Mouse (Mus musculus) gastrocnemius, postnatal 25 days (tissue): Measurements from ENCODE around the gene Blm. TPM values are rescaled to one million over a fixed set of nuclear protein-coding genes. Genes with fewer than 3 reads are reported as not detected.

Experiments
- DNase-seq: peaks from one replicate; pipeline ENCODE4 v3.0.0; 2022
- long read RNA-seq, 2 experiments: library from polyadenylated mRNA; stranded (forward); transcript quantifications; one replicate each; pipeline ENCODE4 v2.0.0; 2021
- total RNA-seq, 2 experiments: library from RNA; stranded (reverse); gene quantifications; 1 replicate in 1 of 2; 2 replicates in 1 of 2; pipeline ENCODE4 v1.2.3; 2021

Gene Blm
- total RNA-seq: 1 to 10 TPM in 1 of 2 experiments, under 1 TPM in 1; 0.94 to 1.3 TPM
- long read RNA-seq, experiment 1, partial matches to known transcripts: 1 of 1 reads
- long read RNA-seq, experiment 1, other reads (novel, unspliced or antisense): 0 of 1 reads
- long read RNA-seq, experiment 2, full-length matches to known transcripts: 2 of 2 reads
- long read RNA-seq, experiment 2, partial matches to known transcripts: 0 of 2 reads
- long read RNA-seq, experiment 2, other reads (novel, unspliced or antisense): 0 of 2 reads

- peak; percentile 97 for DNase-seq
These were observed at the start of gene Blm for GRCm38 (mm10) chr7:80535009-80535744. Gene Blm (minus strand): TSS chr7:80535119.

GRCm38 (mm10) chr7:80583981-80584380, 49.1 kb upstream of the Blm start:
- peak; percentile 44 for DNase-seq

- no peak for DNase-seq
These were observed 48.0 kb upstream of the Blm start for GRCm38 (mm10) chr7:80582821-80583451.

DNA sequence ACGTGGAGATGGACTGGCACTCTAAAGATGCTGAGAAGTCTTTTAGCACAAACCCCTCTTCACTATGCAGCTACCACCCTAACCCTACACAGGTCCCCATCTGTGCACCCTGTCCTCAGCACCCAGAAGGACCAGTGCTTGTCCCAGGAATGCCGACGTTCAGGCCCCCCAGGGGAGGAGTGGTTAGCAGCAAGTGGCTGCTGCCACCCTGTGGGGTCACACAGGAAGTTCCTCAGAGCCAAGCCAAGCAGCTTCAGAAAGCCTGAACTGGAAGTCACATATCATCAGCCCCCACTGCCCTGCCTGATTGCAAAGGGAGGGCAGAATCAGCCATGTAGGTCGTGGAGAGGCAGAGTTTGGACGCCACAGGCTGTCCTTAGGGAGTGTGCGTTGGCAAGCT, 45.4 kb upstream of the Blm start:
- DNase-seq: no peak

DNA sequence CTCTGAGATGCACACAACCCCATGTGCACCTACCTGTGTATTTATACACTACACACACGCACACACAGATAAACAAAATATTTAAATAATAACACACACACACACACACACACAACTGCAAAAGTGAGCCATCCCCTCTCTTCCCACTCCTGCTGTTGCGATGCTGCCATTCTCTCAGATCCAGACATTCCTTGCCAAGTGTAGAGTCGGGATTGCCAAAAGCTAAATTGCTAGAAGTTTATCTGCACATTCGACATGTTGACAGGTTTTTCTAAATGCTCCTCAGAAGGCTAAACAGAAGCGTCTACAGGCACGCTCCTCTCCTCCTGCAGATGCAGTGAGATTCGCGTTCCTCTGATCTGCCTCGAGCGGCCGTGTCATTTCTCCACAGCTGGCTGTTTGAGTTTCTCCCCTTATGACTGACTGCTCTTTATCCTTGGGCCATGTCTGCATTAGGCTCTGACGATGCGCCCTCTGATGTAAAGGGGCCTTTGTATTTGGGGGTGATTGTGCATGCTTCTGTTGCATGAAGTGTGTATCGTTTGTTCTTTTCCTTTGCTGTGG, 42.6 kb upstream of the Blm start:
- DNase-seq: no peak

GRCm38 (mm10) chr7:80576626-80577025, 41.7 kb upstream of the Blm start:
- DNase-seq: no peak

DNA sequence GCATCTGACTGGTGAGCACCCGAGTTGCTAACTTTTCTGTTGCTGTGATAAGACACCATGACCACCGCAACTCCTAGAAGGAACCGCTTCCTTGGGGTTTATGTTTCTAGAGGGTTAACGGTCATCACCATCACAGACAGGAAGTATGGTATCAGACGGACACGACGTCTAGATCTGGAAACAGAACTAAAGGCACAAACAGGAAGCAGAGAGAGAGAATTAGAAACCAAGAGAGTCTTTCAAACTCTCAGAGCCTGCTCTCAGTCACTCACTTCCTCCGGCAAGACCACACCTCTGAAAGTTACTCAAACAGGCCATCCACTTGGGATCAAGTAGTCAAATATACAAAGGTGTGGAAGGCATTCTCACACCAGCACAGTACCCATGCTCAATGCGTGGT, 40.8 kb upstream of the Blm start:
- DNase-seq: no peak

GRCm38 (mm10) chr7:80573076-80573475, 38.2 kb upstream of the Blm start:
- no peak for DNase-seq

DNA sequence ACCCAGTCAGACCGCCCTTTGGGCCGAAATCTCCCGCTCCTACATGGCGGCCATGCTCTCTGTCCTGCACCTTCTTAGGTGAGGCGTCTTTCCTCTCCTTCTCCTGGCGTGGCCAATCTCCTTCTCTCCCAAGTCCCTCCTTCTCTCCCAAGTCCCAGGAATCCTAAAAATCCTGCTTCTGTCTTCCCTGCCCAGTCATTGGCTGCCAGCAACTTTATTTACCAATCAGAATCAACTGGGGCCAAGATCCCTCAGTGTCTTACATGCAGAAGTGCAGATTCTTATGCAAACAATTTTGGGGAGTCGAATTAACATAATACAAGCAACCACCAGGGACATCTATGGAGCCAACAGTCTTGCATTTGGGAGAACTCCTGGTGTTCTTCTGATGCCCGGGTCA, 33.1 kb upstream of the Blm start:
- no peak for DNase-seq

DNA sequence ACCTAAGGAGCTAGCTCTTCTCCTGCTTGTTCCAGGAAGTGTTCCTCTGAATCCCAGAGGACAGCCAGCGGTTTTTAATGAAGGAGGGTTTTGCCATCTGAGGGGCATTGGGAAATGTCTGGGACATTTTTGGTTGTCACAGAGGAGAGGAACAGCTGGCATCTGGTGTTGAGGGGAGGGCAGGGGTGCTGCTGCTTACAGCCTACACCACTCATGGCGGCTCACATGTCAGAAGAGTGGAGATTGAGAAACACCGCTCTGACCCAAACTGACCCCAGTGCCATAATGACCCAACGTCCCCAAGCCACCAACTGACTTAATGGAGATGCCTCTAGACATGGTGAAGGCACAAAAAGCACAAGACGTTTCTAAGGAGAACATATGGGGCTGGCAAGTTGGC, 27.0 kb upstream of the Blm start:
- no peak for DNase-seq

DNA sequence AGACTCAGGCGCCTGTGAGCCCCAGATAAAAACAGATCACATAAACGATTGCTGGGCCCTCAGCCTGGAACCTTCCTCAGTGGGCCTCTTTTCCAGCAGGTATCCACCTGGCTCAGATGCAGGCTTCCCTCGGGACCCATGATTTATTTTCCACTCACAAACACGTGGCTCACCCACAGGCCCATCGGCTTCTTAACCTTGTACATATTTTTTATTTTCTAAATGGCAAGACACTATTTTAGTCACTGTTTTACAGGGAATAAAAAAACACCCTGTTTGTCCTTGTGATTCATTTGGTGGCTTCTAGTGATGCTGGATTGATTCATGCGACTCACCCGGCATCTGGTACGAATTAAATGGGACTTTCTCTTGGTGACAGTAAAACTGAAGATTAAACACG, 26.4 kb upstream of the Blm start:
- DNase-seq: no peak

DNA sequence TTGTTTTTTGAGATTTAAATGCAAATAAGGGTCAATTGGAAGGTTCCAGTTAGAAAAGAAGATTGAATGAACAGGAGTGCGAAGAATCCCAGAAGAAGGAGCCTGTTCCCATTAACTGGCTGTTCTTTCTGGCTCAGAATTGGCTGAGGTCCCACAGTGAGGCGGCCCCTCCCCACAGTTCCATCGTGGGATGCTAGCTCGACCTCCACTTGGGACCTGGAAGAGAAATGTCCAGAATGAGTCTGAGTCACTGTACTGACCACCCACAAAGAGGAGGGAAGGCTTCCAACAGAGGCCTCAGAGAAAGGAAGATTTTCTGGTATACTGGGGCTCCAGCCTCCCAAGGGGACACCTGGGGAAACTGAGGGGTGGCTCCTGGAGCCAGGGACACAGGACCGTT, 23.7 kb upstream of the Blm start:
- DNase-seq: no peak

- DNase-seq: no peak
These were observed 23.2 kb upstream of the Blm start for GRCm38 (mm10) chr7:80558101-80558500.

DNA sequence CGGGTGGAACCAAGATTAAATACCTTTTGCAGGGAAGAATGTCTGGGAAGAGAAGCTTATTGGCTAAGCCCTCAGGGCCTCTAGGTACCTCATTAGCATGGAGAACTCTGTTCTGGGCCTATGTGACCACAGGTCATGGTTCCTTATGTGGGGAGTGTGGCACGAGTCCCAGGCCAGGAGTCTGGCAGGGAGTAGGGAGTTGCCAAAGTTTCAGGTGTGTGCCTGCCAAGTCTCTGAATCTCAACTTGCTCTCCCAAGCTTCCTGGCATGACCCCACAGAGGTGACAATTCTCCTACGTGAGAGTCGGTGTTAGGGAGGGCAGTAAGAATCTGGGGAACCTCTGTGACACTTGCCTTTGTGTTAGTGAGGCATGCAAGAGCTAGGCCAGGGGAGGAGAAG, 22.2 kb upstream of the Blm start:
- DNase-seq: no peak

DNA sequence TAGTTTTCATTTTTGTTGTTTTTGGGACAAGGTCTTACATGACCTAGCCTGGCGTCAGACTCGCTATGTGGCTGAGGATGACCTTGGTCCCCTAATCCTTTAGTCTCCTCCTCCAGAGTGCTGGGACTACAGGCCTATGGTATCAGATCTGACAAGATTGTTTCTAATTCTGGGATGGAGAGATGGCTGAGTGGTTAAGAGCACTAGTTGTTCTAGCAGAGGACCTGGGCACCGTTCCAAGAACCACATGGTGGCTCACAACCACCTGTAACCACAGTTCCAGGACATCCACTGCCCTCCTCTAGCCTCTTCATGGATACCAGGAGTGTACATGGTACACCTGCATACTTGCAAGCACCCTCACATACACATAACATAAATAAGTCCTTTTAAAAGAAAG, 21.2 kb upstream of the Blm start:
- no peak for DNase-seq

GRCm38 (mm10) chr7:80555146-80555545, 20.2 kb upstream of the Blm start:
- DNase-seq: no peak

DNA sequence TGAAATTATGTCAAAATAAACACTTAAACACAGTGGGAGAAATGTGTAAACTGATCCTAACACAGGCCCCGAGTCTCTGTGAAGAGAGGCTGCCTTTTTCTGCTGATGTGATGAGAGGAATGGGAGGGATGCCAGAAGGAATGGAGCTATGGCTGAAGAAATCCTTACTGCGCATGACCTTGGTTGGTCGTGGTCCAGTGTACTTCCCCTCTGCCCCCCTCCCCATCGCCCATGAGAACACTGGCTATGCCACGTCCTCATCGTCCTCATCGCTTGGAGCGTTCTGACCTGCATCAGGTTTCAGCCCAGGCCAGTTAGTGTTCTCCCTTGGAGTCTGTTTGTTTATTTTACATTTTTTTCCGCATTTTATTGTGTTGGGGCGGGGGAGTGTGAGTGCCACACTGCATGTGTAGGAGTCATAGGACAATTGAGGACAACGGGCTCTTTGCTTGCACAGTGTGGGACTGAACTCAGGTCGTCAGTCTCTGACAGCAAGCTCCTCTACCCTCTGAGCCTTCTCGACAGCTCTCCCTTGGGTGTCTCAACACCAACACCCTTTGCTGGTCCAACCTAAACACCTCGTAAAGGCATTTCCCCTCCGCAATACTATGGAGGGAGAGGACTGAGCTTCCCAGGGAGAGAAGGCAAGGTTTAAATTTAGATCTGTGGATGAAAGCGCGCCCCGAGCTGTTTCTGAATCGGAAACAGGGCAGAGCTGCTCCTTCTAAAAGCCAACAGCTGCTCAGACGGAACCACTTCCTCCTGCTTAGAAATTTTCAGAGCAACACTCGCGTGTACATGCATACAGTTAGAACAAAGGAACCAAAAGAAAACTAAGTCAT, 19.5 kb upstream of the Blm start:
- DNase-seq: no peak

GRCm38 (mm10) chr7:80548513-80549260, 13.8 kb upstream of the Blm start:
- DNase-seq: no peak

DNA sequence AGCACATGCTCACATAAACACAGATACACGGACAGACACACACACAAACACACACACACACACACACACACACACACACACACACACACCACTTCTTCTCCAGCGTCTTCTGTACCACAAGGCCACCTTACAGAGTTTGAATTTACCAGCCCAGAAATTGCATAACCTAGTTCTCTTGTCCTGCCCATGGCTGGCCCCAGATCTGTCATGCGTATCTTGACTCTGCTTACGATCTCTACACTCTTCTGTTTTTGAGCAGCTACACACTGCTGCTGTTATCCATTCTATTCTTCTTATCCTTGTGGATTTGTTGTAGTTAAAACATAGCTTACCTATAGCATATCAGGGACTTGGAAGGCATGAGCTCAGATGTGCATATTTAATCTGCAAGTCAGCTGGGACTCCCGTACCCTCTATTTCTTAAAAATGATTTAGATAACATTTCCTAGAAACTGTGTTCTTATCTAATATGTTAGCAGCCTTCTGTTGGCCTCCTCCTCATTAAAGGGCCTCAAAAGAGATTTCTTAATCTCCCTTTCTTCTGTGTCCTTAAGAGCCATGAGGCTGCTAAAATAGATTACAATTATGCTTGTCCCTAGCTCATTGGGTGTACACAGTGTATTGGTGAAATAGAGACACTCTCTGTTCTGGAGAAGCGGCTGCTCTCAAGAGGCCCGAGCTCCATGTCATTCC, 7.4 kb upstream of the Blm start:
- DNase-seq: no peak

- DNase-seq: no peak
These were observed 4.7 kb upstream of the Blm start for GRCm38 (mm10) chr7:80539581-80539980.
